In genomic region chr4:96062045-96062444, GRCm38 (mm10) we compare ENCODE assay signal across 30 mouse cellular contexts. TPM values are rescaled to one million over a fixed set of nuclear protein-coding genes. Genes with fewer than 3 reads are reported as not detected.
"Had no signal": no experiment of that assay in that cellular context is flagged by ENCODE, and none has a peak within 500 bp of the region (broad histone marks: within the 10 kb centered on the region; RNA-seq: fewer than 3 reads in every experiment).

No protein-coding gene starts in this region.

- H3K4me1 ChIP-seq: embryonic facial prominence, embryonic 10.5 days; embryonic facial prominence, embryonic 12.5 days; embryonic facial prominence, embryonic 13.5 days; embryonic facial prominence, embryonic 15.5 days; forebrain, embryonic 10.5 days; forebrain, embryonic 12.5 days; forebrain, embryonic 13.5 days; forebrain, embryonic 15.5 days had no signal

- DNase-seq: cerebellum, adult 2 months; cerebellum, adult 8-10 months; cerebellum, adult 9-10 months; cerebellum, adult 9-11 months; cerebellum, postnatal 10 days; cerebellum, postnatal 14 days; cerebellum, postnatal 25 days; cerebellum, postnatal 36 days; embryo, embryonic 11 days; forebrain, postnatal 0 days; gastrocnemius, adult 2 months; gastrocnemius, postnatal 10 days; gastrocnemius, postnatal 14 days; gastrocnemius, postnatal 25 days; gastrocnemius, postnatal 36 days; heart, adult 11 months; heart, adult 18-20 months had no signal

- ATAC-seq: forebrain, embryonic 13.5 days; forebrain, embryonic 14.5 days; forebrain, embryonic 15.5 days; forebrain, embryonic 16.5 days; forebrain, postnatal 0 days had no signal

- H3K27ac ChIP-seq: embryonic facial prominence, embryonic 10.5 days; embryonic facial prominence, embryonic 12.5 days; embryonic facial prominence, embryonic 13.5 days; embryonic facial prominence, embryonic 15.5 days; forebrain, embryonic 10.5 days; forebrain, embryonic 12.5 days; forebrain, embryonic 13.5 days; forebrain, embryonic 15.5 days; gastrocnemius, adult 2 months had no signal

- H3K4me3 ChIP-seq: embryonic facial prominence, embryonic 10.5 days; embryonic facial prominence, embryonic 12.5 days; embryonic facial prominence, embryonic 13.5 days; embryonic facial prominence, embryonic 15.5 days; erythroblast, embryonic 14.5 days; forebrain, embryonic 10.5 days; forebrain, embryonic 12.5 days; forebrain, embryonic 13.5 days; forebrain, embryonic 15.5 days; gastrocnemius, adult 2 months had no signal

- H3K9me3 ChIP-seq: embryonic facial prominence, embryonic 10.5 days; embryonic facial prominence, embryonic 12.5 days; embryonic facial prominence, embryonic 13.5 days; embryonic facial prominence, embryonic 15.5 days; forebrain, embryonic 10.5 days; forebrain, embryonic 12.5 days; forebrain, embryonic 13.5 days; forebrain, embryonic 15.5 days had no signal

- H3K36me3 ChIP-seq: embryonic facial prominence, embryonic 10.5 days; embryonic facial prominence, embryonic 12.5 days; embryonic facial prominence, embryonic 13.5 days; embryonic facial prominence, embryonic 15.5 days; forebrain, embryonic 10.5 days; forebrain, embryonic 12.5 days; forebrain, embryonic 15.5 days had no signal

- H3K9ac ChIP-seq: embryonic facial prominence, embryonic 12.5 days; embryonic facial prominence, embryonic 13.5 days; embryonic facial prominence, embryonic 15.5 days; forebrain, embryonic 12.5 days; forebrain, embryonic 13.5 days; forebrain, embryonic 15.5 days; forebrain, postnatal 0 days had no signal

- H3K4me2 ChIP-seq: embryonic facial prominence, embryonic 12.5 days; embryonic facial prominence, embryonic 13.5 days; embryonic facial prominence, embryonic 15.5 days; forebrain, embryonic 12.5 days; forebrain, embryonic 13.5 days; forebrain, embryonic 15.5 days had no signal

- H3K27me3 ChIP-seq: embryonic facial prominence, embryonic 12.5 days; embryonic facial prominence, embryonic 13.5 days; embryonic facial prominence, embryonic 15.5 days; forebrain, embryonic 12.5 days; forebrain, embryonic 13.5 days; forebrain, embryonic 15.5 days had no signal

RNA-seq across cellular contexts. Expression of gene Cyp2j13, which starts 15.3 kb away (rescaled TPM):
- polyA plus RNA-seq: cerebellum, adult 2 months; cortical plate, adult 2 months; embryonic facial prominence, embryonic 13.5 days; embryonic facial prominence, embryonic 14.5 days; embryonic facial prominence, embryonic 15.5 days; erythroblast, embryonic 14.5 days; forebrain, embryonic 12.5 days; forebrain, embryonic 14.5 days; forebrain, embryonic 16.5 days; forebrain, postnatal 0 days had no signal
